Mouse (Mus musculus): Measurements from ENCODE around the gene Adipoq.

The Adipoq gene

DNA sequence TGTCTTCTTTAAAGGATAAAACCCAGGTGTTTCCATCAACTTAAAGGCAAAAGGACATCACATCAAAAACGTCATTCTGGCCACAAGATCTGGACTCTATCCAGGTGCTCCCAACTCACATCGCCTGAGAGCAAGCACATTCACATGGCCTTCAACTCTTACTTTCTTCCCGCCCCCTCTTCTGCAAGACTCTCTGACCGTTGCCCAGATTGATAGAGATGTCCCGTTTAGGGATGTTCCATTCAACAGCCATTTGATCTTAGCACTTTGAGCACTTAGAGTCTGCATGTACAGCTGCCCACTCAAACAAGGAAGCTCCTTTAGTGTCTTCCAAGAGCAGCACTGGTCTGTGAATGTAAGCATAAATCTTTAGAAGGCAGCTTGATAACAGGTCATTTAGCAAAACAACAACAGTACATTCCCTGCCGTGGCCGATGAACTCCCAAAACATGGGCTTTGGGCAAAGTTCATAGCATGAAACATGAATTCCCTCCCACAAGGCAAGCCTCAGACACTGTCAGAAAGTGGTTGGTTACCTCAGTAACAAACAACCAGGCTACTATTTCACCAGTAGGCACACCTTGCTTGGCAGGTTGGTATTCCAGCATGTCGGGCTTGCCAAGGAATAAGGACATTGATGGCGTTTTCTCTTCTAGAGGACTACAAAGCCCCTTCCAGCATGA, 45.4 kb downstream of the Adipoq start:
- in situ Hi-C loops (cut with MboI, MseI), result no loop called here

DNA sequence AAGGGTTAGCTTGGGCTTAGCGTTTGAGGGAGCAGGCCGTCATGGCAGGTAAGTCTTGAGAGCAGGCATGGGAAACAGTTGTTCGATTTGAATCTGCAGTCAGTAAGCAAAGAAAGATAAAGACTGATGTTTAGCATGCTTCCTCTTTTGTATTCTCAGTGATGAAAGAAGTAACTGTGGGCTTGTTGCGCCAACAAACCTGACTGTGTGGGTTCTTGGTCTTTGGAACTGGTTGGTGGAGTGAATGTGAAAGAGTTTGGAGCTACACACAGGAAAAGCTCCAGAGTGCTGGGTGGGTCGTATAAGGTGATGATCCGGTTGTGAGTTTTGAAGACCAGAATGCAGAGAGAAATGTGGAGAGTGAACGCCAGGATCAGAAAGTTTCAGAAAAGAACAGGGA, 49.3 kb downstream of the Adipoq start:
- in situ Hi-C loops (cut with MboI, MseI), result no loop called here

DNA sequence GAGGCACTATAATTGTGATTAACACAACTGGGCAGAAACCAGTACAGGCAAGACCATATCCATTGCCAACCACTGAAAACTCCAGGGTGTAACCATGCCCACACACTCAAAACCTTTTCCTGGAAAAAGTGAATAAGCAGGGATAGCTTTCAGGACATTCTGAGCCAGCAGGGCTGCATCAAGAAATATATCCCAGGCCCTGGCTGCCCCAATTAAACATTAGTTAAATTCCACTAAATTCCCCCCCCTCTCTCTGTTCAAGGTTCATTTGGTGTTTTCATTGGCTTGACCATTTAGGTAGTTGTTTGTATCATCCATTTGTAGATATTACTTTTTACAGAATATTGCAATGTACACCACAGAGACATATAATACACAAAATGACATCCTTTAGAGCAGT, 50.0 kb downstream of the Adipoq start:
- in situ Hi-C loops (cut with MboI, MseI), result no loop called here

DNA sequence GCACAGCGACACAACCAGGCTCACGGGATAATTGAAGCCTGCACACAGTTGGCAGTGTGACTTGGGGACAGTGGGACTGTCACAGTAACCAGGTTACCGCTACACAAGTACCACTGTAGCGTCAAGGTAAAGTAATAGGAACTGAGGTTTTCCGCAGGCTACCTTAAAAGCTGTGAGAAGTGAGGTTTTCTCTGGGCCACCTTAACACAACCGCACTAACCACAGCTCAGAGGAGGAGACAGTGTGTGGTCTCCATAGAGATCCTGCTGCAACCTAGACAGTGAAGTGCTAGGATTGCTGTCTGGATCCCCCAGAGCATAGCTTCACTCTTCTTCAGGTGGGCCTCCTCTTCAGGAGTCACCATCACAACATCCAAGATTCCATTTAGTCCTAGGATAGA, 50.5 kb downstream of the Adipoq start:
- in situ Hi-C loops (cut with MboI, MseI), result no loop called here

DNA sequence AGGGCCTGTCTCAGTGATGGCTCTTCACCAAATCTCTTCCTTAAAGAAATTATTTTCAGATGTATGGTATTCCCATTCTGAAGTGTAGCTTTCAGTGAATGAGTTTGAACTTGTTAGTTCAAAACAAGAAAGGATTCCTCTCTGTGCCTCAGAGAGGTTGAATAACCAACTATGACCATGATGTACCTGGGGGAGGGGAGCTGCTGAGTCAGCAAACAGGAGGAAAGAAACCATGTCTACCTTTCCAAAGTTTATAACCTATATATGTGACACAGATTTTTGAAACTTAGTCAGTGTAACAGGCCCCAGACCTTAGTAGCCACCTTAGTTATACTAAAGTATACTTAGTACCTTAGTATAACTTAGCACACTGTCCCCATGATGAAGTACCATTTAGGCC, 55.2 kb downstream of the Adipoq start:
- in situ Hi-C loops (cut with MboI, MseI), result no loop called here
